Mouse (Mus musculus): Measurements from ENCODE around the gene Tmem191c. TPM values are rescaled to one million over a fixed set of nuclear protein-coding genes. Genes with fewer than 3 reads are reported as not detected.

Gene Tmem191c
- polyA plus RNA-seq, 1 experiment from 2014 or later, result 7.7 TPM

DNA sequence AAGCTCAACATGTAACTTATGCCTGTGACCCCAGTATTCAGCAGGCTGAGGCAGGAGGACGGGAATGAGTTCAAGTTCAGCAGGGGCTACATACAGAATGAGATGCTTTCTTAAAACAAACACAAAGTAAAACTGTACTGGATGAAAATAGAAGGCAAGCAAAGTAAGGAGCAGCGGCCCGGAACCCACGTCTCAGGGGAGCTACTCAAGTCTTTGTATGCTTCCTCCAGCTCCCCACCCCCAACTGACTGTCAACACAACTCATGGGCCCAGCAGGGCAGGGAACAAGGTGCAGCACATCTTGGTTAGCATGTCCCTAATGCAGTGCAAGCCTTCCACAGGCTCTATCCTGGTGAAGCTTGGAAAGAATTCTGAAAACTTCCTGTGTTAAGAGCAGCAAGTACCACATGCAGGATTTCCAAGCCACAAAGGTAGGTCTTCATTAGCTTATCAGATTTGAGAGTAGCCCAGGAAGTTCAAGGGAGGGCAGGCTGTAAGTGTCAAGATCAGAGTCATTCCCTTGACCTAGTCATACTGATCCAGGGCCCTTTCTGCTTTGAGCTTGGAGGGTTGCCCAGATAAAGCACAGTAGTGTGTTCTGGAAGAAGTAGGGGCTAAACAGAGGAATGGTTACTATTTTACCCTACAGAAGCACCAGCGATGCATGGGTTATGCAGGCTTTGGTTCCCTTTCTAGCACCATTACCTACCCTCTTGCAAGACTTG lies 27.8 kb downstream of the Tmem191c start:
- no peak overlapping the region for H3K9ac ChIP-seq (ENCODE audit: low read depth, low read length)
- no peak overlapping the region for H3K4me3 ChIP-seq (ENCODE audit: low read depth, low read length)
- WGBS, result 87% methylated on average over 5 of the region's 5 CpGs
- H3K4me1 ChIP-seq (replicated peaks; ENCODE audit: control insufficient read depth, insufficient read depth, low read length), result no peaks in the 10 kb centered on the region
- no peaks in the 10 kb centered on the region for H3K27me3 ChIP-seq (replicated peaks; ENCODE audit: control insufficient read depth, insufficient read depth, low read length)
- H3K27ac ChIP-seq (ENCODE audit: low read depth, low read length), result no peak overlapping the region
- no peak for DNase-seq (ENCODE audit: low spot score)
- ATAC-seq (replicated peaks; ENCODE audit: low FRiP score), result no peak
- H3K4me2 ChIP-seq, result no peak overlapping the region
- peaks cover 34% of the 10 kb centered on the region for H3K36me3 ChIP-seq (ENCODE audit: control insufficient read depth, insufficient read depth, low read length)
- H3K9me3 ChIP-seq (ENCODE audit: control insufficient read depth, low read length), result no peaks in the 10 kb centered on the region

DNA sequence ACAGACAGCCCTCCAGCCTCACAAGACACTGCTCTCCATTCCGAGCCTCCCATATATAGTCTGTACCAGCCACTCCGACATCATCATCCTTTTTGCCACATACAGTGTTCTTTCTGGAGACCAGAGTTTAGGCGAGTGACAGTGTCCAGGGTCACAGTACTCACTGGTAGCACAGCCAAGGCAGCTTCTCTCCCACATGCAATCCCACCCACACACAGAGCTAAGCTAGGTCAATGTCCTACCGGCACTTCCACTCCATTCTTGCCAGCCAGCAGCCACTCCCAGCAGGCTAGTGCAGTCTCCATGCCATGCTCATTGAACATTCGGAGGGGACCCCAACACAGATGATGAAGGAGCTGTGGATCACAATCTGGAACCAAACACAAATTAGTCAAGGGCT lies 31.6 kb downstream of the Tmem191c start:
- H3K4me2 ChIP-seq, result no peak overlapping the region
- no peak overlapping the region for H3K27ac ChIP-seq (ENCODE audit: low read depth, low read length)
- no peak overlapping the region for H3K4me3 ChIP-seq (ENCODE audit: low read depth, low read length)
- no peaks in the 10 kb centered on the region for H3K4me1 ChIP-seq (replicated peaks; ENCODE audit: control insufficient read depth, insufficient read depth, low read length)
- DNase-seq (ENCODE audit: low spot score), result no peak
- H3K36me3 ChIP-seq (ENCODE audit: control insufficient read depth, insufficient read depth, low read length), result peaks cover 22% of the 10 kb centered on the region; the same call in 1 of the 2 replicates
- no peaks in the 10 kb centered on the region for H3K9me3 ChIP-seq (ENCODE audit: control insufficient read depth, low read length)
- H3K9ac ChIP-seq (ENCODE audit: low read depth, low read length), result no peak overlapping the region
- H3K27me3 ChIP-seq (replicated peaks; ENCODE audit: control insufficient read depth, insufficient read depth, low read length), result no peaks in the 10 kb centered on the region
- ATAC-seq (replicated peaks; ENCODE audit: low FRiP score), result no peak
- WGBS, result 92% methylated on average over 5 of the region's 5 CpGs

GRCm38 (mm10) chr16:17309036-17309435 lies 33.2 kb downstream of the Tmem191c start:
- Histone ChIP-seq H3K9ac (ENCODE audit: low read depth, low read length) (no peak overlapping the region), H3K9me3 (ENCODE audit: control insufficient read depth, low read length) (no peaks in the 10 kb centered on the region), H3K4me2 (no peak overlapping the region), H3K27me3 (replicated peaks; ENCODE audit: control insufficient read depth, insufficient read depth, low read length) (no peaks in the 10 kb centered on the region), H3K4me3 (ENCODE audit: low read depth, low read length) (no peak overlapping the region), H3K27ac (ENCODE audit: low read depth, low read length) (no peak overlapping the region), H3K4me1 (replicated peaks; ENCODE audit: control insufficient read depth, insufficient read depth, low read length) (no peaks in the 10 kb centered on the region), H3K36me3 (ENCODE audit: control insufficient read depth, insufficient read depth, low read length) (peaks cover 20% of the 10 kb centered on the region; the same call in 1 of the 2 replicates)
- WGBS, result 92% methylated on average over 10 of the region's 10 CpGs
- DNase-seq (ENCODE audit: low spot score), result no peak
- no peak for ATAC-seq (replicated peaks; ENCODE audit: low FRiP score)

- Histone ChIP-seq H3K4me3 (ENCODE audit: low read depth, low read length) (no peak overlapping the region), H3K27ac (ENCODE audit: low read depth, low read length) (no peak overlapping the region), H3K27me3 (replicated peaks; ENCODE audit: control insufficient read depth, insufficient read depth, low read length) (no peaks in the 10 kb centered on the region), H3K4me1 (replicated peaks; ENCODE audit: control insufficient read depth, insufficient read depth, low read length) (no peaks in the 10 kb centered on the region), H3K36me3 (ENCODE audit: control insufficient read depth, insufficient read depth, low read length) (peaks cover 13% of the 10 kb centered on the region; the same call in 1 of the 2 replicates), H3K9me3 (ENCODE audit: control insufficient read depth, low read length) (no peaks in the 10 kb centered on the region), H3K4me2 (no peak overlapping the region), H3K9ac (ENCODE audit: low read depth, low read length) (no peak overlapping the region)
- 91% methylated on average over 5 of the region's 5 CpGs for WGBS
- no peak for ATAC-seq (replicated peaks; ENCODE audit: low FRiP score)
- DNase-seq (ENCODE audit: low spot score), result no peak
Measured at GRCm38 (mm10) chr16:17312531-17312930, 36.7 kb downstream of the Tmem191c start.

DNA sequence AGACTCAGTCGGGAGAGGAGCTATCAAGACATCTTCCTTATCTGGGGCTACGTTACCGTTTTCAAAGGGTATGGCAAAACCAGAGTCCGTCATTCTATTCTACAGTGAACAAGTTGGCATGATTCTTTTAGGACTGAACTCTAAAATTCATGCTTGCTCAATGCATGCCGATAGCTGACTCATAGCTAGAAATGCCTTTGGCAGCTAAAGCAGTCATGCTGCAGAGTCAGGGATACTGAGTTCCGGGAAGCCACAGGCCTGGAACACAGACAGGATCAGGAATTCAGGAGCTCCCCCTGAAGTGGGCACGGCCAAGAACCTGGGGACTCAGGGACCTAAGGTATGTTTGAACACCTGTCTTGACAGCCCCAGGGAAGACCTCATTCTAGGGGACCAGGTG lies 40.7 kb downstream of the Tmem191c start:
- H3K9me3 ChIP-seq (ENCODE audit: control insufficient read depth, low read length), result no peaks in the 10 kb centered on the region
- no peak overlapping the region for H3K27ac ChIP-seq (ENCODE audit: low read depth, low read length)
- WGBS, result 90% methylated on average over 7 of the region's 7 CpGs
- no peak overlapping the region for H3K4me3 ChIP-seq (ENCODE audit: low read depth, low read length)
- DNase-seq (ENCODE audit: low spot score) (no peak), ATAC-seq (replicated peaks; ENCODE audit: low FRiP score) (no peak)
- H3K9ac ChIP-seq (ENCODE audit: low read depth, low read length), result no peak overlapping the region
- no peaks in the 10 kb centered on the region for H3K4me1 ChIP-seq (replicated peaks; ENCODE audit: control insufficient read depth, insufficient read depth, low read length)
- no peaks in the 10 kb centered on the region for H3K27me3 ChIP-seq (replicated peaks; ENCODE audit: control insufficient read depth, insufficient read depth, low read length)
- H3K36me3 ChIP-seq (ENCODE audit: control insufficient read depth, insufficient read depth, low read length), result peaks cover 10% of the 10 kb centered on the region
- no peak overlapping the region for H3K4me2 ChIP-seq

DNA sequence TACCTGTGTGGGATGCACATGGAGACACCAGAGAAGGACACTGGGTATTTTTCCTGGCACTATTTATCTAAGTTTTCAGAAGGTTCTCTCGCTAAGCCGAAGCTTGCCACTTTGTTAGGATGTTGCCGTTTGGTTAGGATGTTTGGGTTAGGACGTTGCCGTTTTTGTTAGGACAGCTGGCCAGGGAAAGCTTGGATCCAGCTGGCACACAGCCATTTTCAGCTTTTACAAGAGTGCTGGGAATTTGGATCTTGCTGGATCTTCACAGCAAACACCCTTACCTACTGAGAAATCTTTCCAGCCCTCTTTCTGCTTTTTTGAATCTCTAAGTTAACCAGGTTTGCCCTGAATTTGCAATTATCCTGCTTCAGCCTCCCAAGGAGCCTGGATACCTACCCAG lies 45.6 kb downstream of the Tmem191c start:
- H3K4me3 ChIP-seq (ENCODE audit: low read depth, low read length), result no peak overlapping the region
- ATAC-seq (replicated peaks; ENCODE audit: low FRiP score) (no peak), DNase-seq (ENCODE audit: low spot score) (no peak)
- H3K9me3 ChIP-seq (ENCODE audit: control insufficient read depth, low read length), result no peaks in the 10 kb centered on the region
- H3K36me3 ChIP-seq (ENCODE audit: control insufficient read depth, insufficient read depth, low read length), result peaks cover 7% of the 10 kb centered on the region
- no peak overlapping the region for H3K27ac ChIP-seq (ENCODE audit: low read depth, low read length)
- H3K4me1 ChIP-seq (replicated peaks; ENCODE audit: control insufficient read depth, insufficient read depth, low read length), result no peaks in the 10 kb centered on the region
- no peaks in the 10 kb centered on the region for H3K27me3 ChIP-seq (replicated peaks; ENCODE audit: control insufficient read depth, insufficient read depth, low read length)
- no peak overlapping the region for H3K9ac ChIP-seq (ENCODE audit: low read depth, low read length)
- H3K4me2 ChIP-seq, result no peak overlapping the region
- 91% methylated on average over 5 of the region's 5 CpGs for WGBS

DNA sequence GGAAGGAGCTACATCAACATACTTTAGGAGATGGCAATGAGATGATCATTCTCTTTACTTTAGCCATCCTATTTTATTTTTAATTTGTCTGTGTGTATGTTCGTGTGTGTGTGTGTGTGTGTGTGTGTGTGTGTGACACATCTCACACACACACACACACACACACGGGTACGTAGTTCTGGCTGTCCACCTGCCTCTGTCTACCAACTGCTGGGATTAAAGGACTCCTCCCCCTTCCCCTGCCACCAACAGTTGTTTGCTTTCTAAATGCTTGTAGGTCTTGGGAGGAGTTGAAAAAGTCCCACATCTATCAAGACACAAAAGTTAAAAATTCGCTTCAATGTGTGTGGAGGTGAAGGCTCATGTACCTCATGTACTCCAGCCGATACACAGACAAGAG lies 48.9 kb downstream of the Tmem191c start:
- Histone ChIP-seq H3K36me3 (ENCODE audit: control insufficient read depth, insufficient read depth, low read length) (peaks cover 3% of the 10 kb centered on the region), H3K4me3 (ENCODE audit: low read depth, low read length) (no peak overlapping the region), H3K4me1 (replicated peaks; ENCODE audit: control insufficient read depth, insufficient read depth, low read length) (no peaks in the 10 kb centered on the region), H3K27me3 (replicated peaks; ENCODE audit: control insufficient read depth, insufficient read depth, low read length) (no peaks in the 10 kb centered on the region), H3K9ac (ENCODE audit: low read depth, low read length) (no peak overlapping the region), H3K27ac (ENCODE audit: low read depth, low read length) (no peak overlapping the region), H3K4me2 (no peak overlapping the region), H3K9me3 (ENCODE audit: control insufficient read depth, low read length) (no peaks in the 10 kb centered on the region)
- ATAC-seq (replicated peaks; ENCODE audit: low FRiP score) (no peak), DNase-seq (ENCODE audit: low spot score) (no peak)
- 87% methylated on average over 5 of the region's 5 CpGs for whole genome bisulfite sequencing

GRCm38 (mm10) chr16:17326064-17326463 lies 50.2 kb downstream of the Tmem191c start:
- Histone ChIP-seq H3K4me2 (no peak overlapping the region), H3K4me3 (ENCODE audit: low read depth, low read length) (no peak overlapping the region), H3K9ac (ENCODE audit: low read depth, low read length) (no peak overlapping the region), H3K27ac (ENCODE audit: low read depth, low read length) (no peak overlapping the region), H3K36me3 (ENCODE audit: control insufficient read depth, insufficient read depth, low read length) (peaks cover 3% of the 10 kb centered on the region), H3K9me3 (ENCODE audit: control insufficient read depth, low read length) (no peaks in the 10 kb centered on the region), H3K27me3 (replicated peaks; ENCODE audit: control insufficient read depth, insufficient read depth, low read length) (no peaks in the 10 kb centered on the region), H3K4me1 (replicated peaks; ENCODE audit: control insufficient read depth, insufficient read depth, low read length) (no peaks in the 10 kb centered on the region)
- ATAC-seq (replicated peaks; ENCODE audit: low FRiP score), result no peak
- 88% methylated on average over 2 of the region's 2 CpGs for WGBS
- no peak for DNase-seq (ENCODE audit: low spot score)

DNA sequence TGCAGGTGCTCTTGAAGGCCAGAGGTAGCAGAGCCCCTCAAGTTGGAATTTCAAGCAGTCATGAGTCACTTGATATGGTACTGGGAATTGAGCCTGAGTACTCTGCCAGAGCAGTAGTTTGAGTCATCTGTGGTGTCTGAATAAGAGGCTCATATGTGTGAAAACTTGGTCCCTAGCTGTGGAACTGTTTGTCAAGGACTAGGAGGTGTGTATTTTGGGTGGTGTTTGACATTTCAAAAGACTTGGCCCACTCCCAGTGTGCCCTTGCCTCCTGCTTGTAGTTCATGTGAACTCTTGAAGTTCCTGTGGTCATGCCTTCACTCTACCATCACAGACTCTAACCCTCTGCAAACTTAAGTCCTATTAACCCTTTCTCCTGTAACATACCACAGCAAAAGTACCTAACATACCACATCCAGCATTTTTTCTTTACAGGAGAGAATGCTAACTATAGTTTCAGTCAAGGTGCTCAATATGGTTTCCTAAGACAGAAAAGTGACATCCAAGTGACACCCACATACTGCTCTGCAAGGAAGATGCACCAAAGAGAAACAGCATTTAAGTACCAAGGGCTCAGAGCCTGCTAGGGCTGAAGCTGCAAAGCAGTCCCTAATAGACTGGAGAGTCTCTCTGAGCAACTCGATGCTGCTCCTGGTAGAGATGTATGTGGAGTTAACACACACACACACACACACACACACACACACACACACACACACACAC lies 54.1 kb downstream of the Tmem191c start:
- H3K27ac ChIP-seq (ENCODE audit: low read depth, low read length), result no peak overlapping the region
- DNase-seq (ENCODE audit: low spot score), result no peak
- WGBS, result 92% methylated on average over 1 of the region's 1 CpGs

More for the DNA sequence above, 54.1 kb downstream of the Tmem191c start:
- Histone ChIP-seq H3K4me2 (no peak overlapping the region), H3K4me3 (ENCODE audit: low read depth, low read length) (no peak overlapping the region), H3K36me3 (ENCODE audit: control insufficient read depth, insufficient read depth, low read length) (no peaks in the 10 kb centered on the region; the same call in 1 of the 2 replicates), H3K9ac (ENCODE audit: low read depth, low read length) (no peak overlapping the region), H3K9me3 (ENCODE audit: control insufficient read depth, low read length) (no peaks in the 10 kb centered on the region), H3K27me3 (replicated peaks; ENCODE audit: control insufficient read depth, insufficient read depth, low read length) (no peaks in the 10 kb centered on the region), H3K4me1 (replicated peaks; ENCODE audit: control insufficient read depth, insufficient read depth, low read length) (no peaks in the 10 kb centered on the region)
- ATAC-seq (replicated peaks; ENCODE audit: low FRiP score), result no peak

All from liver, embryonic 11.5 days (tissue).